Mouse (Mus musculus) v-Abl transformed pro-B cells (cell line): ENCODE data around the gene Cdh4.

Experiments
- in situ Hi-C, 2 experiments: fragments of 400-800 bp; cut with MboI; formaldehyde crosslinking; loops; one replicate each; pipeline ENCODE4 v1.15.1; 2025; ENCODE audit not compliant: unreplicated experiment in 2 of 2

The Cdh4 gene

DNA sequence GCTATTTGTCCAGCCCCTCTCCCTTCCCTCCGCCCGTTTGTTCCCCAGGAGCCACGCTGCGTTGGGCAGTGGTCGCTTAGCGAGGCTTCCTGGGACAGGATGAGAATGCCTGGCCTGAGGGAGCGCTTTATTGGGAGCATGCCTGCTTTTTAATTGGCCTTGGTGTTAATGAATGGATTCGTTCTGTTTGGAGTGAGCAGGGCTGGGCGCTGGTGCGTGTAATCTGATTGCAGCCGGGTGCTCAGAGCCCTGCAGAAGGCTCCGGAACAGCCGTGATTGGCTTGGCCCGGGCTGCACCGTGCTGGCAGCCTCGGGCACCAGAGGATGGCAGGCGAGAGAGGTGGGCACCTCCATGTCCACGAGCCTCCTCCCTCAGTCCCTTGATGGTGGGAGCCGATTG lies 95.2 kb downstream of the Cdh4 start:
- in situ Hi-C loops: no loop called here

DNA sequence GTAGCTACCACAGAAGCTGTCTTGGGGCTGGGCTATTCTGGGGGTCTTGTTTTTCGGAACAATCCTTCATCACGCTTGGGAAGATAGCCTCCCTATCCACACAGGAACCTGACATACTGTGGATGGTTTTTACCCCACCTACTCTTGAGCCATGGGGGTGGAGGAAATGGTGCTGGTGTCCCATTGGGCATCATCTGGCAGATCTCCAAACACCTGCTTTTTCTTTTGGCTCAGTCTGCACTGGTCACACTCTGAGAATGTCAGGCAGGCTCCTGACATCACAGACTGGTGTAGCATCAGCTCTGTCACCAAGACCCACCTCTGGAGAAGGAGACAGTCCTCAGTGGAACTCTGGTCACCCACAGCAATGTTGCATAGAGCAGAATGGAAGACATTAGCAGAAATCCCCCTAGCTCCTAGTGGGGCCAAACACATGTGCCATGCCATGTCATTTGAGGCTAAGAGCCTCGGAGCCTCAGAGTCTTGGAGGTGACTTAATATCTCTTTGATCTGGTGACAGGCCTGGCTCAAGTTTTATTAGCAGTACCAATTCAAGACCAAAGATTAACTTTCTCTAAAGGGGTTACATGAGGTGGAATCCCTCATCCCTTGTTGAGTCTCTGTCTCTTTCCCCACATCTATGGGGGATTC lies 95.7 kb downstream of the Cdh4 start:
- in situ Hi-C loops: no loop called here

DNA sequence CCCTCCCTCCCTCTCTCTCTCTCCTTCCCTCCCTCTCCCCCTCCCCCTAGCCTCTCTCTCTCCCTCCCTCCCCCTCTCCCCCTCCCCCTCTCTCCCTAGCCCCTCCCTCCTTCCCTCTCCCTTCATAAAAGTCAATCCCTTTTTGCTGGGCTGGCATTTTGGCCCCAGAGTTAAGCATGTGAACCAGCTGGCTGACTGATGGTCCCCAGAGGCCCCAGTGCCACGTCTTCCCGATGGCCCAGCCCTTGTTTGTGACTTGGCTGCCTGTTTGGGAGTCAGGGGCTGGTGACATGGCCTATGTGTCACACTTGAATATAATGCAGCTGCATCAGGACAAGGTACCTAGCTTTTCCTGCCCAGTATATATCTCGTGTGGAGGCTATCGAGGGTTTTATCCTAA lies 96.3 kb downstream of the Cdh4 start:
- in situ Hi-C loops: no loop called here

DNA sequence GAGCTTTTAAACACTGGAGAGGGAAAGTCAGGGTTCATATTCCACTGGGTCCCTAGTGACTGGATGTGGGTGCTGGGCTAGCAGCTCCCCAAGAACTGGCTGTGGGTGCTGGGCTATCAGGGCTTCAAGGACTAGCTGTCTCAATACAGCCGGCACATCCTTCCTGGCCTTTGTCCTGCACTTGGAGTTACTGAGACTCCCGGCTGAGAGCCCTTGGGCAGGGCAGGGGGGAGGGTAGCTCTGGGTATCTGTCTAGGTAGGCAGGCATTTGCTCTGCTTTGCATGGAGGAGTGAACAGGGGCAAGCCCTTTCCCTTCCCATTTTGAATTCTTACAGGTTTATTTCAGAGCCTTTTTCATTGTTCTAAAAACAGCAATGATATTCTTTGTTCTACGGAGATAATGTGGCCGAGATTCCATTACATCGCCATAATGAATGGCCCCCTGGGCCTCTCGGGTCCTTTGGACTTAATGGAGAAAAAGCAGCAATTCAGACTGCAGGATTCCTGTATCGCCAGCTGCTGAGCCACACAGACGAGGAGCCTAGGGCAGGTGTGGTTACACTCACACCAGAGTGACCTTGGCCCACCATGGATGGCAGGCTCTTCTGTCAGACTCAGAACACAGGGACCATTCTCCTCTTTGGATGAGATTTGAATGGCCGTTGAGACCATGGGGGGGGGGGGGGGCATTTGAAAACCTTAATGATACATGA lies 97.5 kb downstream of the Cdh4 start:
- in situ Hi-C loops: no loop called here

DNA sequence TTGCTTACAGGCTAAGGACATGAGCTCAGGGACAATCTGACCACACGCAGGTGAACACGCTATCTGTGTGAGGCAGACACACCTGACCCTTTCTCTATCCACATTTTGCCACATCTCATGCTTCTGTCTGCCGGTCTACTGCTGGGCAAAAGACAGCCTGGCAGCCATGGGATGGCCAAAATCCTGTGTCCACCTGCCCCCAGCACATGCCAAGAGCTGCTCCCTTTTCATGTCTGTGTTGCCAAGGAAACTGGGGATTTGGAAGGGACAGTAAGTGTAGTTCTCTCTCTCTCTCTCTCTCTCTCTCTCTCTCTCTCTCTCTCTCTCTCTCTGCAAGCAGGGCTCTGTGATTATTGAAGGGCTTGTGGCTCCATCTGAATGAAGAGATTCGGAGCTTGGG lies 98.9 kb downstream of the Cdh4 start:
- in situ Hi-C loops: no loop called here

DNA sequence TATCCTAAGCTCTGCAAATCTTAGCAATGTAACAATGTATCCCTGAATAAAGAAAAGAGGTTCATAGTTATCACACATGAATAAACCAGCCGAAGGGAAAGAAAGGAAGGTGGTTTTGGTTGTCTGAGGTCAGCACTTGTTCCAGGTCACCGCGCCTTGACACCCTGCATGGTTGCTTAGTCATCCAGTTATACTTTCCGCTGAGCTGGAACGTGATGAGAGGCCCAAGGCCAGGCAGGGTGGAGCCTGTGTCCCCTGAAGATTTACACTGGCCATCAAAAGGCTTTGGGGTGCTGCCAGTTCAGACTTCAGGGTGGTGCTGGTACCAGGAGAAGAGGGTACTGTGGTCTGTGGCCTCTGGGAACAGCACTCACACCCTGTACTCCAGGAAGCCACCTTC lies 105.4 kb downstream of the Cdh4 start:
- in situ Hi-C loops: no loop called here

DNA sequence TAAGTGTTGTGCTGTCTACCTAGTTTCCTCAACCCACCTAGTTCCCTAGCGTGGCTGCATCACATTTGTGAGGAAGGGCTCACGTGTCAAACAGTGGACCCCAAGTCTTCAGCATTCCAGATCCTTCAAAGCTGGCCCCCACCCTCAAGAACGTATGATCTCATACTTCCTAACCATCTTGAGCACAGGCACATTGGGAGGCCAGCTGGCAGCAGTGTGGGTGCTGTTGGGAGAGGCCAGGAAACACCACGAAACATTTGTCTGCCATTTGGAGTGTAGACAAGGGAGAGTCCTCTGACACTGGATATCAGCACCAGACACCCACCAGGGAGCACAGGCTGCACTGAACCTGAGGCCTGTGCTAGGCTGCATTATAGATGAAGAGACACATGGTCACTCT lies 113.7 kb downstream of the Cdh4 start:
- in situ Hi-C loops: no loop called here

DNA sequence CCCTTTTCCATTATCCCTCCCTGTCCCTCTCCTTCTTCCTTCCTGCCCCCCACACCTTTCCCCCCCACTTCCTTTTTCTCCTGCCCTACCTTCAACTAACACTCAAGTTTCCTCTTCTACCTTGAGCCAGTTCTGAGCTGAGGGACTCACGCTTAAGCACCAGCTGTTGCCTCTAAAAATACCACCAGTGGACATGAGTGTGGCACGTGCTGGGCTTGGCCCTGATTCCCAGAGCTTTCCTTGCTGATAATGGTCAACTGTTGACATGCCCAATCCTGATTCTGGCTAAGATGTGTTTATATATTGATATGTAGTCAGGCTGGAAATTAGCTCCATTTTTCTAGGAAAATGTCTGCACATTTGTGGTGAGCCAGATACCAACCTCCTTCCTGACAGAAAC lies 120.1 kb downstream of the Cdh4 start:
- in situ Hi-C loops: no loop called here

DNA sequence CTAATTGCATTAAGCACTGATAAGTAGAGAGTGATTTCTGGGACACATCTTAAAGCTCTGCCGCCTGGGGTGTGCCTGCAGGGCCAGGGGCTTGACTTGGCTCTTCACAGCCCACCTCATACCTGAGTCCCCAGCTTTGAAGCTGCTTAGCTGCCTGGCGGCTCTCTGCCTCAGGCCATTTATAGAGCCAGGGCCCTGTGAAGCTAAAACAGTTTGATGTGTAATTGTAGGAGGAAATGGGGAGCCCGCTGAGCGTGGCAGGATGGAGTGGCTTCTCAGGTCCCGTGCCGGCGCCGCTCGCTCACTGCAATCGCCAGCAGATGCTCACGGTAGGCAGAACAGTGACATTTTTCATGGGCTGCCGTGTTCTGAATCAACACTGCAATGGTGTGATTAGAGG lies 123.4 kb downstream of the Cdh4 start:
- in situ Hi-C loops: no loop called here

DNA sequence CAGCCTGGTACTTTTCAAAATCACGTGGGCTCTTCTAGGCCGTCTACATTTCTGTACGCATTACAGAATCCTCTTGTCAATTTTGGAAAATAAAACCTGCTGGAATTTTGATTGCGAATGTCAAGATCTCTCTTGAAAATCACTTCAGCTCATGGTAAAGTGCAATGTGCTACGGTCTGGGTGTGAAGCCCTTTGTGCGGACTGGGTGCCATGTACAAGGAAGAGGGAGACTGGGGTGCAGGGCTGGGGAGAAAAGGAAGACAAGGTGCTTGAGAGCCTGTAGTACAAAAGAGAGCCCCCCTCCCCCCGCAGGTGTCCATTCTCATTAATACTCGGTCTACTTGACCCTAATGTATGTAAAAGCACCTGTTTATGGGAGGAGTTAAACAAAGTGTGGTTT lies 125.7 kb downstream of the Cdh4 start:
- in situ Hi-C loops: no loop called here

DNA sequence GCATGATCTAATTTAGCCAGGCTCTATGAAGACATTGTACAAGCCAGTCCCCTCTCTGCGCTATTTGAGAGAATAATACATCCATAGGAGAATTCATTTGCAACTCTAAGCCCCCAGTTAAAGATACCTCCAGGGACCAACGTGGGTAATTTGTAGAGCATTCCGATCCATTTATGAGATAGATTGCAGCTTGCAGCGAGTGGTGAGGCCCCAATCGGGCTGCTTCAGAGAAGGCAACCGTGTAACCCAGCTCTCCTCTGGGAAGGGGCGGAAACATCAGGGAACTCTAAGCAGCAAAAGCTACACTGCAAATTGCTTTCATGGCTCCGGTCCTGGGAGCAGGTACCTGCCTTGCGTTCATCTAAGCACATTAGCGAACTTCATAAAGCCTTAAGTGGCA lies 126.9 kb downstream of the Cdh4 start:
- in situ Hi-C loops: no loop called here

DNA sequence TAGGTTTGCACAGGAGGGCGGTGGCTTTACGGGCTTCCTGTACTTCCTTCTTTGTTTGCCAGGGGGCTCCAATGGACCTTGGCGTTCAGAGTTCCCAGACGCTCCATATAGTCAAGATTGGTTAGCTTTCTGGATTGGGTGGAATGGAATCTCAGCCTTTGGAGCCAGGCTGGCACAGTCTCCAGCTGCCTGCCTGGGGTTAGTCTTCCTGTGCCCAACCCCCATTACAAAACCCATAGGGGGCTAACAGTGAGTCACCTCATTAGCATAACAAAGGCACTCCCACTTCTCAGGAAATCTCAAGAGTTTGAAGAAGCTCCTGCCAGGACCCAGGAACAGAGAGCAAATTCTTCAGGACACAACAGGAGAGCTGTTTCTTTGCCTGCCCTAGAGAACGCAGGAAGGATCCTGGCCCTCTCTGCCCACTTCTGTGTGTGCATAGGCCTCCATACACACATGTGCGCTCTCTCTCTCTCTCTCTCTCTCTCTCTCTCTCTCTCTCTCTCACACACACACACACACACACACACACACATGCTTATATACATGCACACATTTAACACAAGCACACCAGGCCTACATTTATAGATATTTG lies 129.0 kb downstream of the Cdh4 start:
- in situ Hi-C loops: no loop called here

DNA sequence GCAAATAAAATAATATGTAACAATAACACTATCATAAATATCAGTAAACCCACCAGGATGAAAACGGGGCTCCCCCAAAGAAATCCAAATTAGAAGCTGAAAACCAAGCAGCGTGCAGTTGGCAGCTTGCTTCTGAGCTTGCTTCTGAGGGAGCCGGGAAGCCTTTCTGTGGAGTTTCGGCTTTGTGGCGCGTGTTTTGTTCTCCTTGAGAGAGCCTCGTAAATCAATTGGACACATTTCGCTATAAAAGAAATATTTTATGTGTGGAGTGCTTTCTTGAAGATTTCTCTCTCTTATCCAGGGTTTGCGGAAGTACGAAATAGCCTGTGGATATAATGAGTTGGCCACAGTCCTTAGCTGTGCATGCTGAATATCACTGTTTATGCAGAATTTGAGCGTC lies 131.1 kb downstream of the Cdh4 start:
- in situ Hi-C loops: no loop called here

DNA sequence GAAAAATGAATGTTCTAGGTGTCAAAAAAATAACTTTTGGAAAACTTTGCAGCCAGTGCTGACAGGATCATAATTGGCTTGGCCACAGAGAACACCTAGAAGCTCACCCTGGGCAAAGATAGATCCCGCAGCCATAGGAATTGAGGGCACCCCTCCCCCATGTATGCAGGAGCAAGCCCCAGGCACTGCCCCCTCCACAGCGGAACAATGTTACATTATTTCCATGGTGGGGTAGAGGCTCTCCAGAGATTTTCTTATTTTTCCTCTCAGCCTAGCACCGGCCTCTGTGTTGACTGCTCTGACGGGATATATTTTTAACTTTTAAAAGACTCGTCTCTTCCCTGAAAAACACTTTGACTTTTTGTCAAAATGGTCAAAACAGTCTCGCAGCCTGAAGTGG lies 131.6 kb downstream of the Cdh4 start:
- in situ Hi-C loops: no loop called here

DNA sequence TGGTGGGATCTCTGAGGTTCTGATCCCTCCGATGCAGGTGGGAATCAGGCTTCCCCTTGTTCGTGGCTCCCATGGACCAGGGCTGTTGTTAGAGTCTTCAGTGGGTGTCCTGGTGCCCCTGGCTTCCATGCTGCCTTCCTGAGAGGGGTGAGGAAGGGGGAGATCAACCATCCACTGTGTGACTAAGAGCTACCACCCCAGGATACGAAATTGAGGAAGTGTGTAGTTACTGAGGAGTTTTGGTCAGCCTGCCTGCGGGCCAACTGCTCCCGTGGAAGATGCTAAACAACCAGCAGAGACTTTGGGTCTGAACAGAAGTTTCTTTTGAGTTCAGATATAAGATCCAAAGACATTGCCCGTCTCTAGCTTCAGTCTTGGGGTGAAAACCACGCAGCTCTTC lies 133.4 kb downstream of the Cdh4 start:
- in situ Hi-C loops: no loop called here

DNA sequence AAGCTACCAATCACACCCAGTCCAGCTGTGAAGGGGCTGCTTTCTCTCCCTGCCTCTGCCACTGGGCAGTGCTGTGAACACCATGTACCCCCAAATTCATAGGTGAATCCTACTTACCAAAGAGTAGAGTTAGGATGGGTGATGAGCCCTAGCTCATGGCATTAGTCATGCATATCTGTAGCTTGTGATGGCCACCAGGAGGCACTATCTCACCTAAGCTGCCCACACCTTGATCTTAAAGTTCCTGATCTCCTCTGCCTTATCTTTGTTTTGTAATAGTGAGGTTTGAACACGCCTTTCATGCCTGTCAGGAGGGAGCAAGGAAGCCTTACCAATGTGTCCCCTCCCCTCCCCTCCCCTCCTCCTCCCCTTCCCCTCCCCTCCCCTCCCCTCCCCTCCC lies 134.0 kb downstream of the Cdh4 start:
- in situ Hi-C loops: no loop called here

DNA sequence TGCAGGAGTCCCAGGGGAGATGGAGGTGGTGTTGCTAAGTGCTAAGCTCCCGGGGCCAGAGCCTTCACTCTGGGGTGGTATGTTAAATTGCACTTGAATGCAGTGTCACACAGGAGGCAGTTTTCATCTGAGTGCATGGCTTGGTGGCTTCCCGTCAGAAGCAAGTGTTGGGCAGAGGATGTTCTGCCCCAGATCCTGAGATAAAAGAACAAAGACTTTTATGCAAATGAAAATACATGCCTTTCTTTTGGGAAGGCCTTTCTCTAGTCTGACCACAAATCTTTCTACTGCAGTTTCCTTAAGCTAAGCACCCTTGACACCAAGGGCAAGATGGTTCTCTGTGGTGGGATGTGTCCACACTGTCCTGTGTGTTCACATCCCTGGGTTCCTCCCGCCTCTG lies 136.1 kb downstream of the Cdh4 start:
- in situ Hi-C loops: no loop called here

DNA sequence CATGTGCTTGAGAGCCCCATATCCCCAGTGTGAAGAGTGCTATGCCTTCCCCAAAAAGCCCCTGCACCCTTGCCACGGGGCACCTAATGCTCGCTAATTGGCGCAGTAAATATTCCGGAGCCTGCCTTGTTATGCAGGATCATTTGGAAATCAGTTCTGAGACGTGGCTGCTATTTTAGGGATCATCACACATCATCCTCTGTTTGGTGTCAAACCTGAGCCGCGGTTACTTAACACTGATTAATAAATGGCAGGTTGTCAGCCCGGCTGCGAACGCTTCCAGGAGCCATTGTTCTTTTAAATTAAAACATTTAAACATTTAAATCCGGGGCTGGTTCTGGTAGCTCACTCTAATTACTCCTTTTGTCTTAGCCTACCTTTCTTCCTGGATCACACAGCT lies 136.6 kb downstream of the Cdh4 start:
- in situ Hi-C loops: no loop called here

DNA sequence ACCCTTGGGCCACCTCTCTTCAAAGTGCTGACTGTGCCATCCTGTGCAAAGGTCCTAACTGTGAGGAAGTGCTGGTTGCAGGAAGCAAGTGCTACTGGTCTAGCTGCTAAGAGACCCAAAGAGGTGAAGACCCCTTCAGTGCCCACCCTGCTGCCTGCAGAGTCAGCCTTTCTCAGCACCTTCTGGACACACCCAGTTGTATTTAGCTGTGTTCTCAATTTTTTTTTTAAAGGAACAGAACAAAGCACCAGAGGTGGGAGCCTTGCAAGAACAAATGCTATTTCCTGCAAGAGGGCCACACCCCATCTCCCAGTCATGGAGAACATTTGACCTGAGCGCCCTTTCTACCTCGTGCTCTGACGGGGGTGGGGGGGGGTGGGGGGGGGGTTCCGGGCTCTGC lies 138.2 kb downstream of the Cdh4 start:
- in situ Hi-C loops: no loop called here

DNA sequence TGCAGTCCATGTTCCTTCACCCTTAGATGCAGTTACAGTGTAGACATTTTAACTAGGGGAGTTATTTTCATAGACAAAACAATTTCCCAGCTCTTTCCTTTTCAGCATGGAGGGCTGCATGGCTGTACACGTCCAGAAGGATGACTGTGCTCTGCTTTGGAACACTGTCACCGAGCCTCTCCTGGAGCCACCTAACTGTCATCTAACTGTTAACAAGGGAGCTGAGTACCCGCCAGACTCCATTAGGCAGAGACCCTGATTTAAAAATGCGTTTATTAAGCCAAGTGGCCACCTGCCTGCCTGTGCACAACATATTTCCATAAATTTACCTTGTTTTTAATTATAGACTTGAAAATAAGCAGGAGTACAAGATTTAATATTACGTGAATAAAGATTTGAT lies 138.8 kb downstream of the Cdh4 start:
- in situ Hi-C loops: no loop called here

DNA sequence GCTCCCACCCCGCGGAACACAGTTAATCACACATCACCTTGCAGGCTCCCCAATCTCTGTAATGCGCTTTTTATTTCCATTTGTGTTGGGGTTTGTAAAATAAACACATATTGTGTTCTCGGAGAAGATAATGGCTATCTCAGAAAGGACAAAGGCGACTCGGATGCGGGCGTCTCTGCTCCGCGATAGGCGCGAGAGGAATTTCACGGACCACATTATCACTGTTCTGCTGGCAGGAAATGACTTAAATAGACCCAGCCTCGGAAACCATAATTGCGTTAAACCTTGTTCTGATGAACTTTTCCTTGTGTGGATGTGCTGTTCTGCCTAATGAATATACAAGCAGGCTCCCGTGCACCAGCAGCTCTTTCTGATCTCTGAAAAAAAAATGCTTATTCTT lies 140.7 kb downstream of the Cdh4 start:
- in situ Hi-C loops: no loop called here

DNA sequence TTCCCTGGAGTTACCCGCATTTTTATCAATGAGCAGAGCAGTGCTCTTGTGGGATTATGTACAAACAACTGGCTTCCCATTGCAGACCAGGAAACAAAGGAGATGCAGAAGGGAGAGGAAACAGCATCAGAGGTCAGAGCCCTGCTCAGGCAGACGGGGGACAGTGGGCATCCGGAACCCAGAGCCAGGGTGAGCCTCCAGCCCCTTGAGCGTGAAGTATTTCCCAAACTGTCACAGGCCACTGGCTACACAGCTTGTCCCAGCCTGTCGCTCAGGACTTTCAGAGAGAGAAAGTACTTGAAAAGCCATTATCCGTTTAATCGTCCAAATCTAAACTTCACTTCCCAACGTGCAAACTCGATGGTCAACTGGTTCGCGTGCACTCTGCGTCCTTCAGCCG lies 142.4 kb downstream of the Cdh4 start:
- in situ Hi-C loops: no loop called here
